Mouse (Mus musculus) splenic B cell, adult 2 months (primary cell): ENCODE measurements around the gene Armh3.
A peak's percentile ranks its signal among the peaks of the same experiment; 100 is the strongest.
"Not testable (repeated sequence)": the region's sequence is repeated elsewhere in the genome, so short reads cannot be mapped to it uniquely, and the experiment has no call there.

Source experiments
- DNase-seq: peaks from one replicate; pipeline ENCODE4 v3.0.0-alpha.2; 2011; ENCODE audit warnings: low read depth, low spot score
- H3K27me3 ChIP-seq: 2 replicates; pipeline ENCODE4 v1.6.1; 2012; ENCODE audit warnings: mild to moderate bottlenecking, low read length, moderate library complexity, mixed read lengths; ENCODE audit not compliant: control insufficient read depth, poor library complexity, insufficient read depth, severe bottlenecking
- H3K36me3 ChIP-seq: 2 replicates; pipeline ENCODE4 v1.6.1; 2012; ENCODE audit warnings: mild to moderate bottlenecking, low read length, moderate library complexity, mixed read lengths; ENCODE audit not compliant: control insufficient read depth, poor library complexity, insufficient read depth, severe bottlenecking

The Armh3 gene

GRCm38 (mm10) chr19:46014572-46015178 lies 16.4 kb upstream of the Armh3 start:
- H3K36me3 ChIP-seq, result no peaks in the 10 kb centered on the region
- no peaks in the 10 kb centered on the region for H3K27me3 ChIP-seq
- DNase-seq, result peak; percentile 90

- H3K36me3 ChIP-seq, result no peaks in the 10 kb centered on the region; the same call in 1 of the 2 replicates
- no peaks in the 10 kb centered on the region for H3K27me3 ChIP-seq
- DNase-seq, result no peak
These were observed 7.4 kb upstream of the Armh3 start for GRCm38 (mm10) chr19:46005680-46006079.

GRCm38 (mm10) chr19:46004814-46005466 lies 6.7 kb upstream of the Armh3 start:
- no peaks in the 10 kb centered on the region for H3K27me3 ChIP-seq
- no peaks in the 10 kb centered on the region; the same call in 1 of the 2 replicates for H3K36me3 ChIP-seq
- no peak for DNase-seq

GRCm38 (mm10) chr19:46003371-46004226 lies 5.3 kb upstream of the Armh3 start, which contains the start of gene Hps6:
TSS of gene Hps6 (plus strand) at chr19:46003508.
- no peaks in the 10 kb centered on the region for H3K27me3 ChIP-seq
- peak; percentile 87 for DNase-seq
- no peaks in the 10 kb centered on the region; the same call in 1 of the 2 replicates for H3K36me3 ChIP-seq

GRCm38 (mm10) chr19:46002279-46002678 lies 4.0 kb upstream of the Armh3 start:
- Histone ChIP-seq H3K27me3 (no peaks in the 10 kb centered on the region), H3K36me3 (no peaks in the 10 kb centered on the region; the same call in 1 of the 2 replicates)
- peak; percentile 34 for DNase-seq

- Histone ChIP-seq H3K36me3 (no peaks in the 10 kb centered on the region), H3K27me3 (no peaks in the 10 kb centered on the region)
- DNase-seq, result no peak
These were observed 1.1 kb upstream of the Armh3 start for GRCm38 (mm10) chr19:45999378-45999777.

- Histone ChIP-seq H3K36me3 (no peaks in the 10 kb centered on the region), H3K27me3 (no peaks in the 10 kb centered on the region)
- DNase-seq, result no peak
These were observed 468 bp upstream of the Armh3 start for GRCm38 (mm10) chr19:45998694-45999217.

- DNase-seq, result peak; percentile 56
- Histone ChIP-seq H3K27me3 (no peaks in the 10 kb centered on the region), H3K36me3 (no peaks in the 10 kb centered on the region)
These were observed 923 bp downstream of the Armh3 start for GRCm38 (mm10) chr19:45997365-45997764.

GRCm38 (mm10) chr19:45993981-45994737 lies 4.1 kb downstream of the Armh3 start:
- Histone ChIP-seq H3K36me3 (no peaks in the 10 kb centered on the region), H3K27me3 (no peaks in the 10 kb centered on the region)
- DNase-seq, result no peak

GRCm38 (mm10) chr19:45993441-45993840 lies 4.8 kb downstream of the Armh3 start:
- not testable (repeated sequence) for H3K36me3 ChIP-seq, H3K27me3 ChIP-seq, DNase-seq

- H3K36me3 ChIP-seq, result no peaks in the 10 kb centered on the region
- no peaks in the 10 kb centered on the region for H3K27me3 ChIP-seq
- no peak for DNase-seq
These were observed 7.1 kb downstream of the Armh3 start for GRCm38 (mm10) chr19:45991171-45991570.

- H3K36me3 ChIP-seq, result no peaks in the 10 kb centered on the region
- no peaks in the 10 kb centered on the region for H3K27me3 ChIP-seq
- no peak for DNase-seq
These were observed 10.1 kb downstream of the Armh3 start for GRCm38 (mm10) chr19:45988238-45988637.

- H3K36me3 ChIP-seq, result no peaks in the 10 kb centered on the region
- DNase-seq, result peak; percentile 32
- no peaks in the 10 kb centered on the region for H3K27me3 ChIP-seq
These were observed 13.9 kb downstream of the Armh3 start for GRCm38 (mm10) chr19:45984379-45984778.

GRCm38 (mm10) chr19:45960770-45961169 lies 37.5 kb downstream of the Armh3 start:
- H3K27me3 ChIP-seq, result no peaks in the 10 kb centered on the region
- DNase-seq, result no peak
- peaks cover 10% of the 10 kb centered on the region for H3K36me3 ChIP-seq
